ENCODE assay signal across 8 mouse cellular contexts in the genomic region with DNA sequence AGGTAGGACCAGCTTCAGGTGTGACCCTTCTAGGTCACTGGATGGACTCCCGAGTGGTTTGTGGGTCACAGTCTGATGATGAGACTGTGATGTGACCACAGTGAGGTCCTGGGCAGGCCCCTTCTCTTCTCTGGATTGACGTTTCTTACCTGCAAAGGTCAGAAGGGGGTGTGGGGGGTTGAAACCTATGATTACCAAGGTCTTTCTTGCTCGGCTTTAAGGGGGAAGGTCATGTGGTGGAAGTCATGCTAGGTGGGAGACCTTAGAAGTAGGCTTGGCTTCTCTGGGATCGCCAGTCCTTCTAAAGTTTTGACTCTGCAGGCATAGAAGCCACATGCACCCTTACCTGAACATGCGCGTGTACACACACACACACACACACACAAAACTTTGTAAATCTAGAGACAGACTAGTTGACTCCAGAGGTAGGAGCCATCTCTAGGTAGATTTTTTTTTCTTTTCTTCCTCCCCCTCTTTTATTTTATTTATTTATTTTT. TPM values are rescaled to one million over a fixed set of nuclear protein-coding genes. Genes with fewer than 3 reads are reported as not detected.
A peak's percentile ranks its signal among the peaks of the same experiment; 100 is the strongest.
DNase-seq lines count a peak whose midpoint lies in the region; ATAC-seq and TF ChIP-seq lines count a peak whose summit lies in the region.

No protein-coding gene starts in this region.

- H3K4me1 ChIP-seq in kidney, postnatal 0 days (replicated peaks; ENCODE audit: insufficient read depth, low read length): peaks cover 11% of the 10 kb centered on the region; the same call in 1 of the 2 replicates
- H3K4me1 ChIP-seq in cortical plate, adult 2 months (ENCODE audit: control insufficient read depth, insufficient read depth, low read length): no peaks in the 10 kb centered on the region
- H3K4me1 ChIP-seq in intestine, embryonic 14.5 days (replicated peaks; ENCODE audit: control insufficient read depth, insufficient read depth, low read length): peaks cover 4% of the 10 kb centered on the region; the same call in 1 of the 2 replicates

- no peak for DNase-seq in kidney, postnatal 0 days (ENCODE audit: low spot score)
- DNase-seq in kidney, adult 11 months: no peak
- no peak for DNase-seq in intestine, embryonic 14.5 days (ENCODE audit: low spot score)
- DNase-seq in naive thymus-derived CD4-positive, alpha-beta T cell, adult 2 months (ENCODE audit: low read depth): peak; percentile 57
- no peak for DNase-seq in left cerebral cortex, adult 11 months (ENCODE audit: low spot score)
- no peak for DNase-seq in ovary, postnatal 14 days (ENCODE audit: low spot score)
- DNase-seq in testis, postnatal 10 days (ENCODE audit: low spot score): no peak

- peak overlapping the region; percentile 54 for H3K9ac ChIP-seq in kidney, postnatal 0 days (ENCODE audit: low read depth, low read length)
- peak overlapping the region; percentile 47; the same call in 1 of the 2 replicates for H3K9ac ChIP-seq in intestine, embryonic 14.5 days (ENCODE audit: low read length)

- H3K9me3 ChIP-seq in kidney, postnatal 0 days (replicated peaks; ENCODE audit: low read length): no peaks in the 10 kb centered on the region
- H3K9me3 ChIP-seq in intestine, embryonic 14.5 days (ENCODE audit: control insufficient read depth, low read length): no peaks in the 10 kb centered on the region

- 50% methylated on average over 6 of the region's 6 CpGs for WGBS in kidney, postnatal 0 days
- WGBS in intestine, embryonic 14.5 days: 47% methylated on average over 6 of the region's 6 CpGs

- 0 out of 2 replicates have a peak overlapping the region, but pooled peaks have one; percentile 47 for H3K27ac ChIP-seq in kidney, postnatal 0 days
- H3K27ac ChIP-seq in cortical plate, adult 2 months (ENCODE audit: insufficient read depth, low read length): no peak overlapping the region
- H3K27ac ChIP-seq in intestine, embryonic 14.5 days (ENCODE audit: low read depth): no peak overlapping the region

- H3K4me2 ChIP-seq in kidney, postnatal 0 days (ENCODE audit: low read length): peak overlapping the region; percentile 84
- H3K4me2 ChIP-seq in intestine, embryonic 14.5 days (ENCODE audit: low read length): peak overlapping the region; percentile 67

- no peaks in the 10 kb centered on the region for H3K27me3 ChIP-seq in kidney, postnatal 0 days (ENCODE audit: insufficient read depth, low read length)
- H3K27me3 ChIP-seq in intestine, embryonic 14.5 days (replicated peaks; ENCODE audit: control insufficient read depth, insufficient read depth, low read length): no peaks in the 10 kb centered on the region

- 0 out of 2 replicates have a peak, but pooled peaks have one; percentile 3 for ATAC-seq in kidney, postnatal 0 days (replicated peaks; ENCODE audit: low FRiP score, low read depth)
- ATAC-seq in intestine, embryonic 14.5 days (replicated peaks; ENCODE audit: low FRiP score, low TSS enrichment, low read depth): peak; percentile 32; the same call in 1 of the 2 replicates

- peak overlapping the region; percentile 45 for H3K4me3 ChIP-seq in kidney, postnatal 0 days (replicated peaks; ENCODE audit: low read depth, low read length)
- H3K4me3 ChIP-seq in cortical plate, adult 2 months (ENCODE audit: insufficient read depth, low read length): peak overlapping the region; percentile 36; the same call in 1 of the 2 replicates
- peak overlapping the region; percentile 49 for H3K4me3 ChIP-seq in intestine, embryonic 14.5 days (ENCODE audit: low read depth, low read length)

- no peak for TF ChIP-seq POLR2A in cortical plate, adult 2 months (IDR thresholded peaks at IDR 0.05; ENCODE audit: extremely low read depth, insufficient read depth, low read length)

- no peaks in the 10 kb centered on the region for H3K36me3 ChIP-seq in kidney, postnatal 0 days (ENCODE audit: insufficient read depth, low read length)
- no peaks in the 10 kb centered on the region for H3K36me3 ChIP-seq in intestine, embryonic 14.5 days (ENCODE audit: control insufficient read depth, insufficient read depth, low read length)

- no peak for TF ChIP-seq CTCF in kidney, postnatal 0 days (IDR thresholded peaks at IDR 0.05; ENCODE audit: low read depth)
- TF ChIP-seq CTCF in cortical plate, adult 2 months (IDR thresholded peaks at IDR 0.05; ENCODE audit: extremely low read depth, insufficient read depth, low read length): no peak

RNA-seq across cellular contexts. Expression of gene Stat5a, which starts 0.5 kb away (rescaled TPM):
- polyA plus RNA-seq in kidney, postnatal 0 days (2015; fragmentation: Nextera tagmentation; extraction: Ambion mirVana): 4.0 and 4.4 TPM in 2 replicates
- 1.5 and 2.0 TPM in 2 replicates for polyA plus RNA-seq in cortical plate, adult 2 months (2012; rRNA removed)
- polyA plus RNA-seq in intestine, embryonic 14.5 days (2014; fragmentation: Nextera tagmentation; extraction: Ambion mirVana): 5.3 and 5.5 TPM in 2 replicates

RNA-seq across cellular contexts. Expression of gene Stat5b, which starts 9.1 kb away (rescaled TPM):
- 14.4 and 14.6 TPM in 2 replicates for polyA plus RNA-seq in kidney, postnatal 0 days (2015; fragmentation: Nextera tagmentation; extraction: Ambion mirVana)
- 17.3 and 19.7 TPM in 2 replicates for polyA plus RNA-seq in cortical plate, adult 2 months (2012; rRNA removed)
- polyA plus RNA-seq in intestine, embryonic 14.5 days (2014; fragmentation: Nextera tagmentation; extraction: Ambion mirVana): 27.0 and 27.8 TPM in 2 replicates
